Mouse (Mus musculus) embryo, embryonic 11 days (tissue): ENCODE measurements around the gene Teddm3.
"Not testable (repeated sequence)": the region's sequence is repeated elsewhere in the genome, so short reads cannot be mapped to it uniquely, and the experiment has no call there.

Experiments used
- DNase-seq: peaks from one replicate; pipeline ENCODE4 v3.0.0-alpha.2; 2015

The Teddm3 gene

GRCm38 (mm10) chr16:21148451-21148850 is 5.3 kb downstream of the Teddm3 start:
- DNase-seq, result not testable (repeated sequence)

GRCm38 (mm10) chr16:21136312-21137083 is 17.3 kb downstream of the Teddm3 start:
- DNase-seq, result no peak

DNA sequence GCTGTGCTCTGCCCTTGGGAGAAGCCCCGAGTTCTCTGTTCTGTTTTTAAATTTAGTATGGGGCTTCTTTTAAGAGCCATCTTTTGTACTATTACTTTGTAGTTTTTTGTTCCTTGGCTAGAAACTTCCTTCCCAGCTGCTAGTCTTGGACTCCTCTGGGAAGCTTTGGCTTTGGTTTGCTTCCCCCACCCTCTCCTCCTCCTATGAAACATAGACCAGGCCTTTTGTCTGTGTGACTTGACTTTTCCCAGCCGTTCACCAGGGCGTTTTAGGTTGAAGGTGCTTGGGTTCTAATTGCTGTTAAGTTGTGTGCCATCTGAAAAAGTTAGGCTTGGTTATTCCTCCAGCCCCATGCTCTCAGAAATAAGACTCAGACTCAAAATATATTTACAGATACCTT is 26.1 kb downstream of the Teddm3 start:
- not testable (repeated sequence) for DNase-seq

GRCm38 (mm10) chr16:21122776-21123175 is 31.0 kb downstream of the Teddm3 start:
- not testable (repeated sequence) for DNase-seq

DNA sequence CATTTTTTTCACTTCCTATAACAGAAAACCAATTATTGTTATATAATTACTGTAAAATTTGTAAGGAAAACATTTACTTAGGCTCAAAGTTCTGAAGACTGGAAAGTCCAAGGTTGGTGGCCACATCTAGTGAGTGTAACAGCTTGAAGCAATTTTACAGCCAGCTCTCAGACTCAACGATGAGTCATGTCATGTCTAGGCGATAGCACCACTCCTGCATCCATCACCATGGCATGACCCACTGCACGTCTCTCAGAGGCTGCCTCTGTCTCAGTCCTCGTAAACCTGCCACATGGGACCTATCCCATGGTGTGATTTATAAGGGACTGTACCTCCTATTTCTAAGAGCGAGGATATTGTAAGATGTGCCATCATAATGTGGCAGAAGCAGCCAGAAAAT is 37.7 kb downstream of the Teddm3 start:
- no peak for DNase-seq

DNA sequence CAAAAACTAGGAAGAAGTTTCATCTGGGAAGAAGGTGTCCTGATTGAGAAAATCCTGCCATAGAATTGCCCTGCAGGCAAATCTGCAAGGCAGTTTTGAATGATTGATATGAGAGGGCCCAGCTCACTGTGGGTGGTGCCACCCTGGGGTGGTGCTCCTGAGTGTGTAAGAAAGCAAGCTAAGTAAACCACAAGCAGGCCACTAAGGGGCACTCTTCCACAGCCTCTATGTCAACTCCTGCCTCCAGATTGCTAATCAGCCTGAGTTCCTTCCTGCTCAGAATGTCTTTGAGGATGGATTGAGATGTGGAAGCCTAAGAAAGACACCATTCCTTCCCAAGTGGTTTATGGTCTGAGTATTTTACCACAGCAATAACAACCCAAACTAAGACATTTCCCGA is 44.3 kb downstream of the Teddm3 start:
- no peak for DNase-seq
